Mouse (Mus musculus): ENCODE results near the gene Ccin.

GRCm38 (mm10) chr4:44022323-44022722, 39.0 kb downstream of the Ccin start:
- TF ChIP-seq HCFC1 (IDR thresholded peaks at IDR 0.05; ENCODE audit: borderline replicate concordance, insufficient read depth, low read length): no peak
- no peak for TF ChIP-seq MAFK (IDR thresholded peaks at IDR 0.05; ENCODE audit: insufficient read depth, low read depth, low read length)
- no peak for TF ChIP-seq ZC3H11A (IDR thresholded peaks at IDR 0.05; ENCODE audit: borderline replicate concordance, low read depth, low read length)

Measured in ES-E14 (cell line).